Mouse (Mus musculus) heart, postnatal 0 days (tissue): Measurements from ENCODE around the gene St5.

Source experiments
- CTCF ChIP-seq: IDR thresholded peaks from 2 replicates; pipeline ENCODE4 v1.5.1; 2016; ENCODE audit warnings: antibody characterized with exemption, control low read depth, low read depth
- EP300 ChIP-seq: IDR thresholded peaks from 2 replicates; pipeline ENCODE4 v1.6.1; 2016; ENCODE audit warnings: antibody characterized with exemption, low read depth

GRCm38 (mm10) chr7:109629871-109630778 is 73.3 kb downstream of the St5 start:
- TF ChIP-seq CTCF (no peak), EP300 (no peak)
